Mouse (Mus musculus) cerebellum, adult 8-10 months (tissue): Measurements from ENCODE around the gene Mccc2.
A peak's percentile ranks its signal among the peaks of the same experiment; 100 is the strongest.
"Not testable (repeated sequence)": the region's sequence is repeated elsewhere in the genome, so short reads cannot be mapped to it uniquely, and the experiment has no call there.

Experiments
- DNase-seq: peaks from one replicate; pipeline ENCODE4 v3.0.0; 2022

The Mccc2 gene

GRCm38 (mm10) chr13:100014906-100015895 lies at the start of gene Mccc2:
Gene Mccc2 (minus strand): TSS chr13:100015639.
- DNase-seq = peak; percentile 76

- DNase-seq = no peak
Measured at GRCm38 (mm10) chr13:100063936-100064335, 48.5 kb upstream of the Mccc2 start.

GRCm38 (mm10) chr13:100057738-100058137 lies 42.3 kb upstream of the Mccc2 start:
- DNase-seq = not testable (repeated sequence)

- DNase-seq = no peak
Measured at GRCm38 (mm10) chr13:100026013-100026412, 10.6 kb upstream of the Mccc2 start.

- DNase-seq = no peak
Measured at GRCm38 (mm10) chr13:100016891-100017290, 1.5 kb upstream of the Mccc2 start.

GRCm38 (mm10) chr13:100015937-100016336 lies 498 bp upstream of the Mccc2 start:
- no peak for DNase-seq

- no peak for DNase-seq
Measured at GRCm38 (mm10) chr13:100005911-100006496, 9.4 kb downstream of the Mccc2 start.

- DNase-seq = peak; percentile 85
Measured at GRCm38 (mm10) chr13:100001790-100002196, 13.6 kb downstream of the Mccc2 start.

GRCm38 (mm10) chr13:99999078-99999477 lies 16.4 kb downstream of the Mccc2 start:
- DNase-seq = no peak

GRCm38 (mm10) chr13:99998099-99998498 lies 17.3 kb downstream of the Mccc2 start:
- no peak for DNase-seq

GRCm38 (mm10) chr13:99989592-99989991 lies 25.8 kb downstream of the Mccc2 start:
- DNase-seq = no peak

- DNase-seq = no peak
Measured at GRCm38 (mm10) chr13:99983320-99983719, 32.1 kb downstream of the Mccc2 start.

- DNase-seq = no peak
Measured at GRCm38 (mm10) chr13:99979406-99979805, 36.0 kb downstream of the Mccc2 start.

- no peak for DNase-seq
Measured at GRCm38 (mm10) chr13:99970089-99970488, 45.4 kb downstream of the Mccc2 start.

GRCm38 (mm10) chr13:99967013-99967678 lies 48.3 kb downstream of the Mccc2 start:
- DNase-seq = no peak

- DNase-seq = no peak
Measured at GRCm38 (mm10) chr13:99963814-99964213, 51.6 kb downstream of the Mccc2 start.

GRCm38 (mm10) chr13:99961661-99962060 lies 53.8 kb downstream of the Mccc2 start:
- no peak for DNase-seq

GRCm38 (mm10) chr13:99955591-99955944 lies 59.9 kb downstream of the Mccc2 start:
- no peak for DNase-seq

- no peak for DNase-seq
Measured at GRCm38 (mm10) chr13:99954902-99955590, 60.4 kb downstream of the Mccc2 start.

GRCm38 (mm10) chr13:99947417-99947816 lies 68.0 kb downstream of the Mccc2 start:
- no peak for DNase-seq

- DNase-seq = no peak
Measured at GRCm38 (mm10) chr13:99943525-99943924, 71.9 kb downstream of the Mccc2 start.

GRCm38 (mm10) chr13:99940601-99941000 lies 74.8 kb downstream of the Mccc2 start:
- DNase-seq = no peak

- no peak for DNase-seq
Measured at GRCm38 (mm10) chr13:99939320-99939671, 76.1 kb downstream of the Mccc2 start.
